Mouse (Mus musculus) olfactory bulb, adult 2 months (tissue): Measurements from ENCODE around the gene Krt17. TPM values are rescaled to one million over a fixed set of nuclear protein-coding genes. Genes with fewer than 3 reads are reported as not detected.
"Not testable (repeated sequence)": the region's sequence is repeated elsewhere in the genome, so short reads cannot be mapped to it uniquely, and the experiment has no call there.

ENCODE experiments used
- H3K27ac ChIP-seq: fragments of 200-500 bp; 2 replicates; pipeline ENCODE4 v1.5.1; 2012; ENCODE audit warnings: low read depth, low read length; ENCODE audit not compliant: insufficient read depth
- H3K4me1 ChIP-seq: fragments of 200-500 bp; 2 replicates; pipeline ENCODE4 v1.6.1; 2012; ENCODE audit warnings: low read length; ENCODE audit not compliant: control insufficient read depth, insufficient read depth
- H3K4me3 ChIP-seq: fragments of 200-500 bp; 2 replicates; pipeline ENCODE4 v1.5.1; 2012; ENCODE audit warnings: mild to moderate bottlenecking, low read depth, low read length, moderate library complexity; ENCODE audit not compliant: insufficient read depth
- CTCF ChIP-seq: fragments of 200-500 bp; IDR thresholded peaks from 2 replicates; pipeline ENCODE4 v1.5.1; 2012; ENCODE audit warnings: low read depth, mild to moderate bottlenecking, low read length, moderate library complexity; ENCODE audit not compliant: insufficient read depth
- POLR2A ChIP-seq: fragments of 200-500 bp; IDR thresholded peaks from 2 replicates; pipeline ENCODE4 v1.6.1; 2012; ENCODE audit warnings: mild to moderate bottlenecking, low read depth, low read length, moderate library complexity; ENCODE audit not compliant: insufficient read depth
- WGBS: fragments of 180-500 bp; shearing (Covaris S2); methylation state at CpG from one replicate; pipeline ENCODE4 v1.1.7; 2018; 5-methylcytosine and 5-hydroxymethylcytosine counted together
- polyA plus RNA-seq: library from polyadenylated mRNA; stranded (reverse); fragments of >200 nt; gene quantifications from 2 replicates; pipeline ENCODE4 v1.2.4, GENCODE M21; 2012; ENCODE audit warnings: low replicate concordance; ENCODE audit not compliant: missing spikeins, insufficient read depth, insufficient read length

Gene Krt17
- polyA plus RNA-seq, 1 experiment, result not detected

GRCm38 (mm10) chr11:100248852-100249465, 11.9 kb downstream of the Krt17 start, which contains the start of gene Krt16:
Gene Krt16, minus strand, starts transcription at chr11:100248902.
- 76% methylated on average over 7 of the region's 7 CpGs for WGBS
- peaks cover 11% of the 10 kb centered on the region for H3K4me1 ChIP-seq

GRCm38 (mm10) chr11:100246471-100246870, 14.4 kb downstream of the Krt17 start:
- H3K27ac ChIP-seq, H3K4me3 ChIP-seq, H3K4me1 ChIP-seq: not testable (repeated sequence)
- 73% methylated on average over 7 of the region's 7 CpGs for WGBS

More at GRCm38 (mm10) chr11:100248852-100249465, 11.9 kb downstream of the Krt17 start, which contains the start of gene Krt16:
- Histone ChIP-seq H3K4me3 (no peak within 1 kb of the TSS), H3K27ac (no peak within 1 kb of the TSS)
- TF ChIP-seq CTCF (no peak), POLR2A (no peak)

DNA sequence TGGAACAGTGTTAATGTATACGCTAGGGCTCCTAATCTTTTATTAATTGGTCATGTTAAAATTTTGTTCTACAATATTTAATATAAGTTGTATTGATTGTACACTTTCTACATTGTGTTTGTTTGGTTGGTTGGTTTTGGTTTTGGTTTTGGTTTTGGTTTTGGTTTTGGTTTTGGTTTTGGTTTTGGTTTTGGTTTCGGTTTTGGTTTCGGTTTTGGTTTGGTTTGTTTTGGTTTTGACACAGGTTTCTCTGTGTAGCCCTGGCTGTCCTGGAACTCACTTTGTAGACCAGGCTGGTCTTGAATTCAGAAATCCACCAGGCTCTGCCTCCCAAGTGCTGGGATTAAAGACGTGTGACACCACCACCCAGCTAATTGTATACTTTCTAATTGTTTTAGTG, 20.6 kb downstream of the Krt17 start:
- H3K4me3 ChIP-seq, H3K4me1 ChIP-seq, H3K27ac ChIP-seq: not testable (repeated sequence)
- 87% methylated on average over 4 of the region's 4 CpGs for WGBS

DNA sequence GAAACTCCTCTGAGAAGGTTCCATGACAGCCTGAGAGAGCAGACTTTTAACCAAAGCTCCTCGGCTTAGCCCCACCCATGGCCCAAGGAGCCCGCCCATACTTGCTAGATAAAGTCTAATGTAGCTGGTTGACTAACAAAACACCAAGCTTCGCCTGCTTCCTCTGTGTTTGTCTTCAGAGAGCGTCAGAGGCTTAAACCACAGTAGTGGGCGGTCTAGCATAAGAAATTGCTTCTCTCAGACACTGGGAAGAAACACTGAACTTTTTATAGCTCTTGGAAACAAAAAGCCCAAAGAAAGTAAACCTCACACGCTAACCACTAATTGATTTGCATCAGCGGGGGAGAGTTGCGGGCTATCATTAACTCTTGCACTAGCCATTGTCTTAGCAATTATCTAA, 39.1 kb downstream of the Krt17 start:
- TF ChIP-seq POLR2A, result no peak
- TF ChIP-seq CTCF, result no peak
- 15% methylated on average over 8 of the region's 8 CpGs for WGBS
- no peak overlapping the region for H3K4me3 ChIP-seq

GRCm38 (mm10) chr11:100219304-100219703, 41.5 kb downstream of the Krt17 start:
- Histone ChIP-seq H3K4me1 (no peaks in the 10 kb centered on the region; the same call in 1 of the 2 replicates), H3K4me3 (no peak overlapping the region), H3K27ac (no peak overlapping the region)
- WGBS, result 76% methylated on average over 4 of the region's 4 CpGs
- TF ChIP-seq CTCF, result no peak
- no peak for TF ChIP-seq POLR2A

More for the DNA sequence above, 39.1 kb downstream of the Krt17 start:
- H3K27ac ChIP-seq, result peak overlapping the region; percentile 62
- H3K4me1 ChIP-seq, result no peaks in the 10 kb centered on the region; the same call in 1 of the 2 replicates

DNA sequence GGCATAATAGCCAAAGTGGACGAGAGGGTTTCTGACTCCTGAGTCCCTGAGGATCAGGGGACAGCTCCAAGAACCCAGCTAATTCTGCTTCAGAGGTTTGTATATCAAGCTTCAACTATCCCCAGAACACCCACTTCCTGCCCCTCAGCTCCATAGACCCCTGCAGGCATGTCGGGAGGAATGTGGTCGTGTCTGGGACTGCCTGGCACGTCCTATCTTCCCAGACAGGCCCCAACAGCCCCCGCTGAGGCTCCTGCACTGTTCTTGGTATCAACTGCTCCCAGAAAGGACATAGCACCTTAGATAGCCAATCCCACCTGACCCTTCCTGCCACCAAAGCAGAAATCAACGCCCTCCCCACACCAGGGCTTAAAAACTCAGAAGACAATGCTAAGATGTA, 52.3 kb downstream of the Krt17 start:
- 78% methylated on average over 6 of the region's 6 CpGs for WGBS
- H3K4me1 ChIP-seq, result peaks cover 6% of the 10 kb centered on the region
- TF ChIP-seq CTCF (no peak), POLR2A (no peak)
- H3K4me3 ChIP-seq, result no peak overlapping the region
- H3K27ac ChIP-seq, result no peak overlapping the region

DNA sequence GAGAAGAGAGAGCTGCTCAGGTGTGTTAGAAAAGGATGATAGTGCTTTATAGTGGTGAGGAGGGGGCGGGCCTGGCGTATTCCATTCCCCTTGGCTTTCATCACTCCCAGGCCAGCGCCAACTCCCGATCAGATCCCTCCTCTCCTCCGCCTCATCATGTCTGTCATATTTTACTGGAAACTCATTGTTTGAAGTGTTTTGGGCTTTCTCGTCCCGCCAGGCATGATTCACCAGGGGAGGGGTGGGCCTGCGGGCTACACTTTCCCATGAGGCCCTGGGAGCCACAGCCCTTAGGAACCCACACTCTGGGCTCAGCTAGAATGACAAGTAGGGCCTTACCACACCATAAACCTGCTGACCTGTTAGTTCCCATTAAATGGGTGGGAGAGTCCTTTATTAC, 53.3 kb downstream of the Krt17 start, which contains the start of gene Krt14:
Gene Krt14, minus strand, starts transcription at position 51 of the 400 bp plus-strand sequence.
- Histone ChIP-seq H3K27ac (no peak within 1 kb of the TSS), H3K4me3 (no peak within 1 kb of the TSS), H3K4me1 (peaks cover 6% of the 10 kb centered on the region)
- TF ChIP-seq POLR2A, result no peak
- no peak for TF ChIP-seq CTCF
- 91% methylated on average over 8 of the region's 8 CpGs for whole genome bisulfite sequencing

Other genes starting within 250 kb of the Krt17 start
- not detected in 2 replicates for gene Krt33a, start 244.8 kb downstream of the Krt17 start, polyA plus RNA-seq
- not detected in 2 replicates for gene Krt33b, start 231.2 kb downstream of the Krt17 start, polyA plus RNA-seq
- gene Krt34, start 219.5 kb downstream of the Krt17 start, polyA plus RNA-seq, result not detected in 2 replicates
- not detected in 2 replicates for gene Krt31, start 210.5 kb downstream of the Krt17 start, polyA plus RNA-seq
- not detected in 2 replicates for gene Krt32, start 172.8 kb downstream of the Krt17 start, polyA plus RNA-seq
- gene Krt35, start 164.8 kb downstream of the Krt17 start, polyA plus RNA-seq, result not detected in 2 replicates
- not detected in 2 replicates for gene Krt36, start 155.4 kb downstream of the Krt17 start, polyA plus RNA-seq
- not detected in 2 replicates for gene Krt13, start 139.5 kb downstream of the Krt17 start, polyA plus RNA-seq
- gene Krt15, start 125.1 kb downstream of the Krt17 start, polyA plus RNA-seq, result not detected in 2 replicates
- not detected in 2 replicates for gene Krt19, start 112.4 kb downstream of the Krt17 start, polyA plus RNA-seq
- not detected in 2 replicates for gene Krt9, start 67.8 kb downstream of the Krt17 start, polyA plus RNA-seq
- gene Krt14, start 53.5 kb downstream of the Krt17 start, polyA plus RNA-seq, result not detected in 2 replicates
- gene Krt16, start 12.1 kb downstream of the Krt17 start, polyA plus RNA-seq, result not detected in 2 replicates
- gene Krt42, start 8.8 kb upstream of the Krt17 start, polyA plus RNA-seq, result not detected in 2 replicates
- not detected in 2 replicates for gene Eif1, start 58.9 kb upstream of the Krt17 start, polyA plus RNA-seq
- gene Gast, start 73.4 kb upstream of the Krt17 start, polyA plus RNA-seq, result not detected in 2 replicates
- gene Hap1, start 95.1 kb upstream of the Krt17 start, polyA plus RNA-seq, result not detected in 2 replicates
- gene Jup, start 136.7 kb upstream of the Krt17 start, polyA plus RNA-seq, result not detected in 2 replicates
- gene P3h4, start 153.8 kb upstream of the Krt17 start, polyA plus RNA-seq, result not detected in 2 replicates
- gene Fkbp10, start 154.7 kb upstream of the Krt17 start, polyA plus RNA-seq, result not detected in 2 replicates
- not detected in 2 replicates for gene Nt5c3b, start 180.8 kb upstream of the Krt17 start, polyA plus RNA-seq
- gene Klhl10, start 180.9 kb upstream of the Krt17 start, polyA plus RNA-seq, result not detected in 2 replicates
- not detected in 2 replicates for gene Klhl11, start 211.7 kb upstream of the Krt17 start, polyA plus RNA-seq